Mouse (Mus musculus): ENCODE measurements around the gene Xbp1. TPM values are rescaled to one million over a fixed set of nuclear protein-coding genes. Genes with fewer than 3 reads are reported as not detected.
"Not testable (repeated sequence)": the region's sequence is repeated elsewhere in the genome, so short reads cannot be mapped to it uniquely, and the experiment has no call there.

The Xbp1 gene
- 10 to 100 TPM; 79.2 to 97.0 TPM for total RNA-seq (2021)
- long read RNA-seq, experiment 1, transcript Xbp1-201 (5 exons, 2,129 nt), result major isoform, 160 of 174 reads
- long read RNA-seq, experiment 1, partial matches to known transcripts, result 2 of 174 reads
- long read RNA-seq, experiment 1, other reads (novel, unspliced or antisense), result 10 of 174 reads
- long read RNA-seq, experiment 2, transcript Xbp1-201 (5 exons, 2,129 nt), result major isoform, 172 of 194 reads
- long read RNA-seq, experiment 2, partial matches to known transcripts, result 3 of 194 reads
- long read RNA-seq, experiment 2, other reads (novel, unspliced or antisense), result 14 of 194 reads

GRCm38 (mm10) chr11:5520412-5521265 is at the start of gene Xbp1:
Xbp1 (plus strand) TSS chr11:5520659.
- intact Hi-C loops (cut with DNase I), result loop anchor here (5.0 kb wide), 1 partner anchor 33 kb away; no protein-coding TSS in a partner anchor
- DNase-seq (ENCODE audit: low spot score in 2 of 2), result peak; percentile 97 to 98

DNA sequence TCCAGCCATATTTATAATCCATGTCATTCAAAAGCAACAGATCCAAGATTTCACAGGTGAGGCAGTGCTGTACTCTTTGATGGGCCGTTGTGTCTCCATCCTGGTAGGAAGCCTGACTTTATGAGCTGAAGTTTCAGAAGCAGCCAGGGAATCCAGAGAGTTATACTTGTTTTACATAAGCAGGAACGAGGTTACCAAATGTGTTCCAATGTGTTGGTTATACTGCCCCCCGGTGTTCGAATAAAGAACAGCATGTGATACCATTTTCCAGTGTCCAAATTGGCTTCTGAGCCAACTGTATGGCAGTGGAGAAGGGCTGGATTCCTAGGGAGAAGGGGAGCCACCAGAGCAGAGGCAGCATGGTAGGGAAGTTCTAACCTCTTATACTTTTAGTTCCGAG is 46.3 kb upstream of the Xbp1 start:
- DNase-seq (ENCODE audit: low spot score in 2 of 2), result peak; percentile 63 to 83
- intact Hi-C loops (cut with DNase I), result loop anchor here (1.0 to 5.0 kb wide), 3 partner anchors 184 to 357 kb away; no protein-coding TSS in a partner anchor

DNA sequence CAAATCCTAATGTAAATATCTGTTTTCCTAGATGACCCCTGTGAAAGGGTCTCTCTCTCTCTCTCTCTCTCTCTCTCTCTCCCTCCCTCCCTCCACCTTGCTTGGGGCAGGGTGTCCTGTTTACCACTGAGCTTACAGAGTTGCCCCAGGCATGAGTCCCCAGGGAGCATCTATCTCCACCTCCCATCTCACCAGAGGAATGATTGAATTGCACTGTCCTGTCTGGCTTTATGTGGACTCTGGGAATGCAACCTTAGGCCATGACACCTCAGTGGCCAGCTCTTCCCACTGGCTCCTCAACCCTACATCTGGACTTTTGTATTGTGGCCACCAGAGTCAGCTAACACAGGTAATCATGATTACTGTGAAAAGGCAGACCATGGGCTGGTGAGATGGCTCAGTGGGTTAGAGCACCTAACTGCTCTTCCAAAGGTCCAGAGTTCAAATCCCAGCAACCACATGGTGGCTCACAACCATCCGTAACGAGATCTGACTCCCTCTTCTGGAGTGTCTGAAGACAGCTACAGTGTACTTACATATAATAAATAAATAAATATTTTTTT is 44.8 kb upstream of the Xbp1 start:
- intact Hi-C loops (cut with DNase I); DNase-seq (ENCODE audit: low spot score in 2 of 2): not testable (repeated sequence)

DNA sequence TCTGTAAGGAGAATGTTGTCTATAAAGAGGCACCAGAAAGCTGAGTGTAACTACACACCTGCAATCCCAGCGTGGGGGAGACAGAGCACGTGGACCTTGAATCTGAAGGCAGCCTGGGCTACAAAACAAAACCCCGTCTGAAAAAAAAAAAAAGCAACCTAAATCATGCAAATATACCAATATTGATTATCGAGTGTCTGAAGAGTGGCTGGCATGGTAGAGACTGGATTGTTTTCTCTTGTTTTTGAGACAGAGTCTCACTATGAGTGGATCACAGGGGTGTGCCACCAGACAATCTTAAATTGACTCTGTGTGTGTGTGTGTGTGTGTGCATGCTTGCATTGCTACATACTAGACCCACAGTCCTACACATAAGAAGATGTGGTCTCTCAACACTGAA is 43.7 kb upstream of the Xbp1 start:
- intact Hi-C loops (cut with DNase I), result no loop called here
- DNase-seq (ENCODE audit: low spot score in 2 of 2), result no peak

DNA sequence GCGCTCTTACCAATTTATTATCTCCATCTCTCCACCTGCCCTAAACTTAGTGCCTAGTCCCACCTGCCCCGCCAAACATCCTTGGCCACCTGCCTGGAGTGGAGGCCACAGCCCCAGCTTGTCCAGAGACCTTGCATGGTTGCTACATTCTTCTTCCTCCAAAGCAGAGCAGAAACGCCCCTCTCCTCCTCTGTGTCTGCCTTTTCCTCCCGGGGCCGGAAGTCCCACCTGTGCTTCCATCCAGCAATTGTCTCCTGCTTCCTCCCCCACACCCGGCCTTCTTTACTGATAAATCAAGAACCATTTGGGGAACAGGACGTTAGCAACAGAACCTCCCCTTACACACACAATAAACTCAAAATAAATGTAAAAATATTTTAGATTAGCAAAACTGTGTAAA is 42.3 kb upstream of the Xbp1 start:
- DNase-seq (ENCODE audit: low spot score in 2 of 2), result no peak
- intact Hi-C loops (cut with DNase I), result no loop called here

- intact Hi-C loops (cut with DNase I), result no loop called here
- no peak for DNase-seq (ENCODE audit: low spot score in 2 of 2)
These were observed 41.6 kb upstream of the Xbp1 start for GRCm38 (mm10) chr11:5478831-5479230.

- intact Hi-C loops (cut with DNase I), result no loop called here
- no peak for DNase-seq (ENCODE audit: low spot score in 2 of 2)
These were observed 37.9 kb upstream of the Xbp1 start for GRCm38 (mm10) chr11:5482581-5482980.

- DNase-seq (ENCODE audit: low spot score in 2 of 2), result peak; percentile 91 to 92
- intact Hi-C loops (cut with DNase I), result loop anchor here (2.0 to 5.0 kb wide), 3 partner anchors 37 to 207 kb away; partner anchors contain the start of gene Xbp1
These were observed 35.1 kb upstream of the Xbp1 start for GRCm38 (mm10) chr11:5485193-5486011.

- not testable (repeated sequence) for DNase-seq (ENCODE audit: low spot score in 2 of 2)
- intact Hi-C loops (cut with DNase I), result loop anchor here (5.0 kb wide), 1 partner anchor 33 kb away; the partner anchor contains the start of gene Xbp1
These were observed 31.0 kb upstream of the Xbp1 start for GRCm38 (mm10) chr11:5489433-5489832.

DNA sequence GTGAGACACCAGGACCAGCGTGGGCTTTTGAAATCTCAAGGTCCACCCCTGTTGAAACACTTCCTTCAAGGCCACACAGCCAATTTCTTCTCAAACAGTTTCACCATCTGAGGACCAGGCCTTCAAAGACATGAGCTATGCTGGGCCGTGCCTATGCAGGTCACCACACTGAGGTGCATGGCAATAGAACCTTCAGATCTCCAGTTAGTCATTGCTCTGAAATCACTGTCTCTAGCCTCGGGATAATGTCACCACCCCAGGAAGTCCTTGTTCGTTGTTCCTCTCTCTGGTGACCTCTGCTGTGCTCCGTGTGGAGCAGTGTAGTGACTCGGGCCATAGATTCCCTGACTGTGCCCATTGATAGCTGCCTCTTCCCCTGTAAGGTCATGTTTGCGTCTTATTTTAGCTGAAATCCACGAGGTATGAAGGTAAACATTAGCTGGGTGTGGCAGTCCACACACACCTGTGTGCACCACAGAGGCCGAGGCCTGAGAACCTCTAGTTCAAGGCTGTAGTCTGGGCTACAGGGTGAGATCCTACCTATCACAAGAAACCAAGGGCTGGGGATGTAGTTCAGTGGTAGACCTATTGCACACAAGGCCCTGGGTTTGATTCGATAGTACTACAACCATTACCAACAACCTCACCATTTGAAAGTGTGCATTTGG is 29.3 kb upstream of the Xbp1 start:
- DNase-seq (ENCODE audit: low spot score in 2 of 2), result no peak
- intact Hi-C loops (cut with DNase I), result no loop called here

DNA sequence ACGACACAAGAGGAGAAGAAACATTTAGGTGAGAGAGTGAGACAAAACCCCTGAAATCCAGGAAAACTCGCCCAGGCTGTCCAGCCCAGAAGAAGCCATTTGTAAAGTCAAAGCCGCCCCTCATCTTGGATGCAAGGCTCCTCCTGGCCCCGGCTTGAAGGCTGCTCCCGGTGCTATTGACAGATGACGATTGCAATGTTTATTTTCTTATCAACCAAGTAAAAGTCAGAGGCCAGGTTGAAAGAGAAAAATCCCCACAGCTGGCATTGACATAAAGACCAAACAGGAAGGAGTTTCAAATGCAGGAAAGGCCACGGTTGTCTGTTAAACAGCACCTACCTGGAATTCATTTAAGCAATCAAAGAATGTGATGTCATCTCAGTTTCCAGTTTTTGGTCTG is 28.5 kb upstream of the Xbp1 start:
- no peak for DNase-seq (ENCODE audit: low spot score in 2 of 2)
- intact Hi-C loops (cut with DNase I), result no loop called here

DNA sequence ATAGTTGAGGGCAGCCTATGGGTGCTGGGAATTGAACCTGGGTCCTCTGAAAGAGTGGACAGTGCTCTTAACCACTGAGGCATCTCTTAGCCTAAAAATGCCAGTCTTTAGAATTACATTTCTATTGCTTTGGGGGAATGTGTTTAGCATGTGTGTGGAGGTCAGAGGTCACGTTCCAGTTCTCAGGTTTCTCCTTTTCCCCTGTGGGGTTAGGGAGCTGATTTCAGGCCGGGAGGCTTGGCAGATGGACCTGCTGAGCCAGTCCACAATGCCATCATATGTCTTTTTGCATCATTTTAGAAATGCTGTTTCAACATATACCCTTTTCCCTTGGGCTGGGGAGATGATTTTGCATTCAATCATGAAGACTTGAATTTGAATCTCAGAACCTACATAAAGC is 26.6 kb upstream of the Xbp1 start:
- intact Hi-C loops (cut with DNase I), result no loop called here

GRCm38 (mm10) chr11:5495286-5495832 is 25.1 kb upstream of the Xbp1 start:
- intact Hi-C loops (cut with DNase I), result no loop called here
- DNase-seq (ENCODE audit: low spot score in 2 of 2), result no peak

More for the DNA sequence above, 26.6 kb upstream of the Xbp1 start:
- no peak for DNase-seq (ENCODE audit: low spot score in 2 of 2)

GRCm38 (mm10) chr11:5495906-5496305 is 24.6 kb upstream of the Xbp1 start:
- DNase-seq (ENCODE audit: low spot score in 2 of 2), result no peak
- intact Hi-C loops (cut with DNase I), result no loop called here

- DNase-seq (ENCODE audit: low spot score in 2 of 2), result no peak
- intact Hi-C loops (cut with DNase I), result no loop called here
These were observed 23.8 kb upstream of the Xbp1 start for GRCm38 (mm10) chr11:5496559-5497248.

DNA sequence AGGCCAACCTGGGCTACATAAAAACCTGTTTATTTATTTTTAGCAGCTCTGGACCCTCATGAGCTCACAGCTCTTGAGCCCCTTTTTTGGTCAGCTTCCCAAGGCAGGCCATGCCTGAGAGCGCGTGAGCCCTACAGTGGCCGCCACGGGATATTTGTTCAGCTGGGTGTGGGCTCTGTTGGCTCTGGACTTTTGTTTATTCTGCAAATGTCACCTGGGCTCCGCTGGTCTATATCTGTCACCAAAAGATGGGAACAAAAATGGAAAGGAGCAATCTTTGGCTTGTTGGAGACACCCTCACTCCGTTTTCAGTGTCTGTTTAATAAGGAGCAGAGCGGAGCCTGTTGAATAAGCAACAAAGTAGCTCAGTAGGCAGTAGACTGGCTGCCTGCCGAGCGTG is 22.0 kb upstream of the Xbp1 start:
- intact Hi-C loops (cut with DNase I), result no loop called here

GRCm38 (mm10) chr11:5498931-5499661 is 21.4 kb upstream of the Xbp1 start:
- intact Hi-C loops (cut with DNase I), result no loop called here
- no peak for DNase-seq (ENCODE audit: low spot score in 2 of 2)

More for the DNA sequence above, 22.0 kb upstream of the Xbp1 start:
- no peak for DNase-seq (ENCODE audit: low spot score in 2 of 2)

All from left cerebral cortex, postnatal 14 days (tissue).